Mouse (Mus musculus) kidney, postnatal 0 days (tissue): ENCODE measurements around the gene Gimd1. TPM values are rescaled to one million over a fixed set of nuclear protein-coding genes. Genes with fewer than 3 reads are reported as not detected.

ENCODE experiments used
- ATAC-seq: fragments of 200-750 bp; cut with Nextera tagmentation; replicated peaks from 2 replicates; pipeline ENCODE4 v1.8.0; 2017; ENCODE audit warnings: low read depth, moderate number of reproducible peaks, moderate TSS enrichment, moderate library complexity; ENCODE audit not compliant: low FRiP score
- DNase-seq: peaks from one replicate; pipeline ENCODE4 v3.0.0-alpha.2; 2016; ENCODE audit warnings: low spot score
- H3K27ac ChIP-seq: fragments of 300-500 bp; sonication (generic); 2 replicates; pipeline ENCODE4 v1.5.1; 2014; ENCODE audit warnings: mild to moderate bottlenecking
- H3K27me3 ChIP-seq: fragments of 300-500 bp; sonication (generic); 2 replicates; pipeline ENCODE4 v1.6.1; 2014; ENCODE audit warnings: low read length, mixed read lengths; ENCODE audit not compliant: insufficient read depth
- H3K36me3 ChIP-seq: fragments of 300-500 bp; sonication (generic); 2 replicates; pipeline ENCODE4 v1.6.1; 2014; ENCODE audit warnings: low read length, mixed read lengths; ENCODE audit not compliant: insufficient read depth
- H3K4me1 ChIP-seq: fragments of 300-500 bp; sonication (generic); replicated peaks from 2 replicates; pipeline ENCODE4 v1.6.1; 2014; ENCODE audit warnings: antibody characterized with exemption, low read length, mixed read lengths; ENCODE audit not compliant: insufficient read depth
- H3K4me2 ChIP-seq: fragments of 300-500 bp; sonication (generic); 2 replicates; pipeline ENCODE4 v1.6.1; 2014; ENCODE audit warnings: mild to moderate bottlenecking, low read length, moderate library complexity, mixed read lengths
- H3K4me3 ChIP-seq: fragments of 300-500 bp; sonication (generic); replicated peaks from 2 replicates; pipeline ENCODE4 v1.5.1; 2014; ENCODE audit warnings: low read depth, low read length
- H3K9ac ChIP-seq: fragments of 300-500 bp; sonication (generic); 2 replicates; pipeline ENCODE4 v1.6.1; 2014; ENCODE audit warnings: low read depth, low read length
- H3K9me3 ChIP-seq: fragments of 300-500 bp; sonication (generic); replicated peaks from 2 replicates; pipeline ENCODE4 v1.6.1; 2016; ENCODE audit warnings: low read length, inconsistent platforms, mixed read lengths
- CTCF ChIP-seq: IDR thresholded peaks from 2 replicates; pipeline ENCODE4 v1.5.1; 2016; ENCODE audit warnings: antibody characterized with exemption, low read depth, mild to moderate bottlenecking, moderate library complexity
- WGBS: fragments of 180-500 bp; shearing (Covaris S2); extraction: QIAGEN DNeasy Blood & Tissue Kit; methylation state at CpG from one replicate; pipeline ENCODE4 v1.1.7; 2014; 5-methylcytosine and 5-hydroxymethylcytosine counted together
- polyA plus RNA-seq: library from polyadenylated mRNA; unstranded; fragments of >200 nt; fragmentation: Nextera tagmentation; extraction: Ambion mirVana; gene quantifications from 2 replicates; pipeline ENCODE4 v1.2.1, GENCODE M21; 2015

The Gimd1 gene
- polyA plus RNA-seq, 1 experiment from 2014 or later = 2.9 TPM

- no peaks in the 10 kb centered on the region for H3K27me3 ChIP-seq
- DNase-seq = no peak
- no peak overlapping the region for H3K4me2 ChIP-seq
- H3K4me1 ChIP-seq = no peaks in the 10 kb centered on the region
- no peaks in the 10 kb centered on the region for H3K36me3 ChIP-seq
- no peak for TF ChIP-seq CTCF
- ATAC-seq = no peak
- H3K9ac ChIP-seq = no peak overlapping the region
- 70% methylated on average over 1 of the region's 1 CpGs for WGBS
- H3K27ac ChIP-seq = no peak overlapping the region
- H3K9me3 ChIP-seq = no peaks in the 10 kb centered on the region
- H3K4me3 ChIP-seq = no peak overlapping the region
Observed at GRCm38 (mm10) chr3:132590604-132591003, 39.0 kb upstream of the Gimd1 start.

- no peak overlapping the region for H3K9ac ChIP-seq
- TF ChIP-seq CTCF = peak; percentile 55
- H3K4me2 ChIP-seq = no peak overlapping the region
- DNase-seq = peak; percentile 58
- no peak overlapping the region for H3K4me3 ChIP-seq
- H3K27me3 ChIP-seq = no peaks in the 10 kb centered on the region
- no peak for ATAC-seq
- H3K36me3 ChIP-seq = no peaks in the 10 kb centered on the region
- no peaks in the 10 kb centered on the region for H3K4me1 ChIP-seq
- no peaks in the 10 kb centered on the region for H3K9me3 ChIP-seq
- H3K27ac ChIP-seq = no peak overlapping the region
- WGBS = 36% methylated on average over 8 of the region's 8 CpGs
Observed at GRCm38 (mm10) chr3:132628741-132629140, 879 bp upstream of the Gimd1 start.

- Histone ChIP-seq H3K27ac (no peak overlapping the region), H3K4me1 (no peaks in the 10 kb centered on the region), H3K9ac (no peak overlapping the region), H3K36me3 (no peaks in the 10 kb centered on the region), H3K27me3 (no peaks in the 10 kb centered on the region), H3K9me3 (no peaks in the 10 kb centered on the region), H3K4me2 (no peak overlapping the region), H3K4me3 (no peak overlapping the region)
- no peak for DNase-seq
- TF ChIP-seq CTCF = no peak
- WGBS = 69% methylated on average over 2 of the region's 2 CpGs
- no peak for ATAC-seq
Observed at GRCm38 (mm10) chr3:132633261-132633660, 3.6 kb downstream of the Gimd1 start.

- 84% methylated on average over 3 of the region's 3 CpGs for WGBS
- no peak for DNase-seq
- no peaks in the 10 kb centered on the region for H3K4me1 ChIP-seq
- no peaks in the 10 kb centered on the region for H3K36me3 ChIP-seq
- no peaks in the 10 kb centered on the region for H3K27me3 ChIP-seq
- H3K4me3 ChIP-seq = no peak overlapping the region
- TF ChIP-seq CTCF = no peak
- no peak for ATAC-seq
- no peak overlapping the region for H3K4me2 ChIP-seq
- no peak overlapping the region for H3K27ac ChIP-seq
- H3K9ac ChIP-seq = no peak overlapping the region
- H3K9me3 ChIP-seq = no peaks in the 10 kb centered on the region
Observed at GRCm38 (mm10) chr3:132637080-132637479, 7.5 kb downstream of the Gimd1 start.

GRCm38 (mm10) chr3:132644071-132644470, 14.5 kb downstream of the Gimd1 start:
- ATAC-seq (no peak), DNase-seq (no peak)
- H3K36me3 ChIP-seq = no peaks in the 10 kb centered on the region
- no peaks in the 10 kb centered on the region for H3K4me1 ChIP-seq
- TF ChIP-seq CTCF = no peak
- no peaks in the 10 kb centered on the region for H3K27me3 ChIP-seq
- no peaks in the 10 kb centered on the region for H3K9me3 ChIP-seq
- 60% methylated on average over 4 of the region's 4 CpGs for WGBS
- no peak overlapping the region for H3K4me2 ChIP-seq
- H3K9ac ChIP-seq = no peak overlapping the region
- no peak overlapping the region for H3K27ac ChIP-seq
- H3K4me3 ChIP-seq = no peak overlapping the region

GRCm38 (mm10) chr3:132646814-132647213, 17.2 kb downstream of the Gimd1 start:
- Histone ChIP-seq H3K9ac (no peak overlapping the region), H3K9me3 (no peaks in the 10 kb centered on the region), H3K4me3 (no peak overlapping the region), H3K4me1 (no peaks in the 10 kb centered on the region), H3K36me3 (no peaks in the 10 kb centered on the region), H3K27ac (no peak overlapping the region), H3K27me3 (no peaks in the 10 kb centered on the region), H3K4me2 (no peak overlapping the region)
- no peak for TF ChIP-seq CTCF
- no peak for ATAC-seq
- WGBS = 60% methylated on average over 1 of the region's 1 CpGs
- no peak for DNase-seq

- ATAC-seq (no peak), DNase-seq (no peak)
- Histone ChIP-seq H3K4me1 (no peaks in the 10 kb centered on the region), H3K36me3 (no peaks in the 10 kb centered on the region), H3K27ac (no peak overlapping the region), H3K4me2 (no peak overlapping the region), H3K27me3 (no peaks in the 10 kb centered on the region), H3K9me3 (no peaks in the 10 kb centered on the region), H3K9ac (no peak overlapping the region), H3K4me3 (no peak overlapping the region)
- no peak for TF ChIP-seq CTCF
- WGBS = 81% methylated on average over 7 of the region's 7 CpGs
Observed at GRCm38 (mm10) chr3:132649368-132649767, 19.7 kb downstream of the Gimd1 start.
